Mouse (Mus musculus): ENCODE results near the gene Fbxl8. TPM values are rescaled to one million over a fixed set of nuclear protein-coding genes. Genes with fewer than 3 reads are reported as not detected.
A peak's percentile ranks its signal among the peaks of the same experiment; 100 is the strongest.
"Not testable (repeated sequence)": the region's sequence is repeated elsewhere in the genome, so short reads cannot be mapped to it uniquely, and the experiment has no call there.

Gene Fbxl8
- total RNA-seq, 2 experiments from 2014 or later, result 1.3 TPM

- intact Hi-C loops (cut with DNase I; ENCODE audit: low total_unique reads), result no loop called here
- DNase-seq, result no peak
Measured at GRCm38 (mm10) chr8:105275840-105276239, 11.4 kb downstream of the Fbxl8 start, which contains the start of gene Nol3. TSS of gene Nol3 (plus strand) at chr8:105276140.

- peak; percentile 80 for DNase-seq
- intact Hi-C loops (cut with DNase I; ENCODE audit: low total_unique reads), result no loop called here
Measured at GRCm38 (mm10) chr8:105276292-105277120, 12.1 kb downstream of the Fbxl8 start.

- intact Hi-C loops (cut with DNase I; ENCODE audit: low total_unique reads), result no loop called here
- peak; percentile 85 for DNase-seq
Measured at GRCm38 (mm10) chr8:105278911-105279334, 14.5 kb downstream of the Fbxl8 start.

- no peak for DNase-seq
- intact Hi-C loops (cut with DNase I; ENCODE audit: low total_unique reads), result no loop called here
Measured at GRCm38 (mm10) chr8:105280567-105280966, 16.1 kb downstream of the Fbxl8 start.

GRCm38 (mm10) chr8:105281821-105282220 lies 17.4 kb downstream of the Fbxl8 start:
- intact Hi-C loops (cut with DNase I; ENCODE audit: low total_unique reads), result no loop called here

GRCm38 (mm10) chr8:105282239-105282638 lies 17.8 kb downstream of the Fbxl8 start:
- DNase-seq, result no peak
- intact Hi-C loops (cut with DNase I; ENCODE audit: low total_unique reads), result no loop called here

More at GRCm38 (mm10) chr8:105281821-105282220, 17.4 kb downstream of the Fbxl8 start:
- no peak for DNase-seq

- intact Hi-C loops (cut with DNase I; ENCODE audit: low total_unique reads), result no loop called here
- DNase-seq, result peak; percentile 57
Measured at GRCm38 (mm10) chr8:105283074-105283473, 18.6 kb downstream of the Fbxl8 start.

- intact Hi-C loops (cut with DNase I; ENCODE audit: low total_unique reads), result no loop called here
- DNase-seq, result no peak
Measured at GRCm38 (mm10) chr8:105285514-105285913, 21.1 kb downstream of the Fbxl8 start.

- DNase-seq, result no peak
- intact Hi-C loops (cut with DNase I; ENCODE audit: low total_unique reads), result no loop called here
Measured at GRCm38 (mm10) chr8:105286907-105287306, 22.5 kb downstream of the Fbxl8 start.

GRCm38 (mm10) chr8:105288231-105288630 lies 23.8 kb downstream of the Fbxl8 start:
- intact Hi-C loops (cut with DNase I; ENCODE audit: low total_unique reads), result no loop called here
- no peak for DNase-seq

- intact Hi-C loops (cut with DNase I; ENCODE audit: low total_unique reads), result no loop called here
- DNase-seq, result peak; percentile 91
Measured at GRCm38 (mm10) chr8:105288958-105289732, 24.7 kb downstream of the Fbxl8 start.

- peak; percentile 58 for DNase-seq
- intact Hi-C loops (cut with DNase I; ENCODE audit: low total_unique reads), result no loop called here
Measured at GRCm38 (mm10) chr8:105289805-105290460, 25.5 kb downstream of the Fbxl8 start, which contains the start of gene 4931428F04Rik. TSS of gene 4931428F04Rik (minus strand) at chr8:105289864.

GRCm38 (mm10) chr8:105290554-105291314 lies 26.3 kb downstream of the Fbxl8 start:
- DNase-seq, result peak; percentile 92
- intact Hi-C loops (cut with DNase I; ENCODE audit: low total_unique reads), result no loop called here

- DNase-seq; intact Hi-C loops (cut with DNase I; ENCODE audit: low total_unique reads): not testable (repeated sequence)
Measured at GRCm38 (mm10) chr8:105291364-105291763, 26.9 kb downstream of the Fbxl8 start.

- DNase-seq; intact Hi-C loops (cut with DNase I; ENCODE audit: low total_unique reads): not testable (repeated sequence)
Measured at GRCm38 (mm10) chr8:105291802-105292201, 27.4 kb downstream of the Fbxl8 start.

- intact Hi-C loops (cut with DNase I; ENCODE audit: low total_unique reads), result no loop called here
- no peak for DNase-seq
Measured at GRCm38 (mm10) chr8:105292471-105292870, 28.0 kb downstream of the Fbxl8 start.

- intact Hi-C loops (cut with DNase I; ENCODE audit: low total_unique reads), result no loop called here
- no peak for DNase-seq
Measured at GRCm38 (mm10) chr8:105293405-105293804, 29.0 kb downstream of the Fbxl8 start.

GRCm38 (mm10) chr8:105294776-105295175 lies 30.3 kb downstream of the Fbxl8 start:
- intact Hi-C loops (cut with DNase I; ENCODE audit: low total_unique reads), result no loop called here
- DNase-seq, result no peak

GRCm38 (mm10) chr8:105295256-105295655 lies 30.8 kb downstream of the Fbxl8 start:
- intact Hi-C loops (cut with DNase I; ENCODE audit: low total_unique reads), result no loop called here
- DNase-seq, result no peak

Data from gastrocnemius, postnatal 14 days (tissue).